Comparison of ENCODE assay signal across 8 mouse cellular contexts in the genomic region with DNA sequence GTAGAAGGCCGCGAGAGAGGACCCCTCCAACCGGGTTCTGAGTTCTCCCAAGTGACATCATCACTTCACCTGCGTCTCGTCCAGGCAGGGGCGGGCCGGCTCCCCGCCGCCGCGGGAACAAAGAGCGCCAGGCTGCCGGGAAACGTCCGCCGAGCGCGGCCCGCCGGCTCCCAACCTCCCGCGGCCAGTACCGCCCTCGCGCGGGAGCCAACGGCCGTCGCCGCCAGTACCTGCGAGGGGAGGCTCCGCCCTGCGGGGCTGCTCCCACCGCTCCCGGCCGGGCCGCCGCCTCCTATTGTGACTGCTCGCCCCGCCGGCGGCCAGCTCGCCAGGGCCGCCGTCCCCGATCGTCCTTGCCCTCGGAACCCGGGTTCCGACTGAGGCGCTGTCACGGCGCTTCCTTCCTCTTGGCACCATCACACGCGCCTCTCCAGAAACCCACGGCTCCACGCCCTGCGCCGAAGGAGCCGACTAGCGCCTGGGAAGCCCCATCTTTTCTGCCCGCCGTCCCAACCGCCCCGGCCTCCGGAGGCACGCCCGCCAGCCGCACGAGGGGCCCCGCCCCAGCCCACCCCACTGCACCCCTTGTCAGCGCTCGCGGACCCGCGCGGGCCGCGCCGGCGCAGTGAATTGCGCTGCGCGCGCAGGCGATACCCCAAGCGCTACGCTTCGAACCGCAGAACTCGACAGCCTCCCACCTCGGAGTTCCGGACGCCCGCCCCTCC.
A peak's percentile ranks its signal among the peaks of the same experiment; 100 is the strongest.
DNase-seq lines count a peak whose midpoint lies in the region; ATAC-seq and TF ChIP-seq lines count a peak whose summit lies in the region.

No protein-coding gene starts in this region.

- no peak for TF ChIP-seq EP300 in liver, embryonic 14.5 days (IDR thresholded peaks at IDR 0.05; ENCODE audit: low read depth)
- no peak for TF ChIP-seq EP300 in stomach, postnatal 0 days (optimal IDR thresholded peaks at IDR 0.05)

- peak; percentile 89 for ATAC-seq in heart, embryonic 15.5 days (replicated peaks; ENCODE audit: insufficient number of reproducible peaks, insufficient read depth, low FRiP score, low read depth)
- ATAC-seq in liver, embryonic 14.5 days (ENCODE audit: insufficient read depth): peak; percentile 86
- peak; percentile 83 for ATAC-seq in neural tube, embryonic 11.5 days (ENCODE audit: insufficient read depth, low FRiP score, low TSS enrichment)
- peak; percentile 94 for ATAC-seq in stomach, postnatal 0 days (ENCODE audit: low FRiP score, low TSS enrichment)

- under 1% methylated on average over 87 of the region's 95 CpGs for WGBS in heart, embryonic 15.5 days
- under 1% methylated on average over 89 of the region's 95 CpGs for WGBS in liver, embryonic 14.5 days (ENCODE audit: insufficient replicate concordance)
- WGBS in neural tube, embryonic 11.5 days: under 1% methylated on average over 68 of the region's 95 CpGs
- WGBS in stomach, postnatal 0 days: under 1% methylated on average over 37 of the region's 95 CpGs

- TF ChIP-seq CTCF in liver, embryonic 14.5 days (IDR thresholded peaks at IDR 0.05; ENCODE audit: low read depth): peak; percentile 40
- peak; percentile 42 for TF ChIP-seq CTCF in stomach, postnatal 0 days (IDR thresholded peaks at IDR 0.05; ENCODE audit: low read depth)

- H3K4me1 ChIP-seq in brown adipose tissue, adult 24 weeks (ENCODE audit: control insufficient read depth, insufficient read depth, insufficient read length, low read length): no peaks in the 10 kb centered on the region
- H3K4me1 ChIP-seq in heart, embryonic 15.5 days (replicated peaks): peaks cover 27% of the 10 kb centered on the region
- H3K4me1 ChIP-seq in liver, embryonic 14.5 days (replicated peaks; ENCODE audit: control insufficient read depth in 2 of 2, insufficient read depth in 2 of 2, low read length in 1 of 2): peaks cover 12 to 22% of the 10 kb centered on the region in 2 experiments
- H3K4me1 ChIP-seq in neural tube, embryonic 11.5 days (ENCODE audit: control insufficient read depth, insufficient read depth, low read length): peaks cover 15% of the 10 kb centered on the region; the same call in 1 of the 2 replicates
- peaks cover 4% of the 10 kb centered on the region; the same call in 1 of the 2 replicates for H3K4me1 ChIP-seq in stomach, postnatal 0 days (replicated peaks; ENCODE audit: control insufficient read depth, insufficient read depth)

- peak; percentile 96 for DNase-seq in CD4-positive, CD25-positive, alpha-beta regulatory T cell, adult 2 months (ENCODE audit: low read depth, low spot score)
- peak; percentile 56 for DNase-seq in fibroblast of lung, adult 2 months (ENCODE audit: low read depth)
- peak; percentile 83 to 93 for DNase-seq in kidney, postnatal 25 days
- peak; percentile 73 to 79 (median 78) for DNase-seq in liver, embryonic 14.5 days (ENCODE audit: low read depth in 3 of 3, low spot score in 3 of 3)
- peak; percentile 95 for DNase-seq in neural tube, embryonic 11.5 days (ENCODE audit: low spot score)
- peak; percentile 92 for DNase-seq in stomach, postnatal 0 days (ENCODE audit: low spot score)

- peak overlapping the region; percentile 58 for H3K4me2 ChIP-seq in heart, embryonic 15.5 days
- peak overlapping the region; percentile 85 for H3K4me2 ChIP-seq in liver, embryonic 14.5 days (ENCODE audit: low read depth)
- peak overlapping the region; percentile 66 for H3K4me2 ChIP-seq in neural tube, embryonic 11.5 days (ENCODE audit: low read depth)
- peak overlapping the region; percentile 56 for H3K4me2 ChIP-seq in stomach, postnatal 0 days (replicated peaks; ENCODE audit: low read depth)

- H3K36me3 ChIP-seq in heart, embryonic 15.5 days: no peaks in the 10 kb centered on the region
- no peaks in the 10 kb centered on the region for H3K36me3 ChIP-seq in liver, embryonic 14.5 days (replicated peaks; ENCODE audit: control insufficient read depth, insufficient read depth, low read depth)
- H3K36me3 ChIP-seq in neural tube, embryonic 11.5 days (ENCODE audit: control insufficient read depth, insufficient read depth, low read length): no peaks in the 10 kb centered on the region
- no peaks in the 10 kb centered on the region for H3K36me3 ChIP-seq in stomach, postnatal 0 days (ENCODE audit: control insufficient read depth, insufficient read depth, low read length)

- peak overlapping the region; percentile 65 for H3K27ac ChIP-seq in brown adipose tissue, adult 24 weeks (replicated peaks; ENCODE audit: low read depth, low read length)
- H3K27ac ChIP-seq in heart, embryonic 15.5 days: peak overlapping the region; percentile 99
- H3K27ac ChIP-seq in liver, embryonic 14.5 days: peak overlapping the region; percentile 88
- peak overlapping the region; percentile 100 for H3K27ac ChIP-seq in neural tube, embryonic 11.5 days (ENCODE audit: low read depth, low read length)
- H3K27ac ChIP-seq in stomach, postnatal 0 days (replicated peaks): peak overlapping the region; percentile 99

- H3K9me3 ChIP-seq in heart, embryonic 15.5 days (replicated peaks): no peaks in the 10 kb centered on the region
- H3K9me3 ChIP-seq in liver, embryonic 14.5 days (ENCODE audit: control insufficient read depth, low read length): no peaks in the 10 kb centered on the region
- no peaks in the 10 kb centered on the region for H3K9me3 ChIP-seq in neural tube, embryonic 11.5 days (ENCODE audit: control insufficient read depth, low read length)
- H3K9me3 ChIP-seq in stomach, postnatal 0 days (ENCODE audit: control insufficient read depth, low read length): no peaks in the 10 kb centered on the region

- no peaks in the 10 kb centered on the region for H3K27me3 ChIP-seq in heart, embryonic 15.5 days
- no peaks in the 10 kb centered on the region for H3K27me3 ChIP-seq in liver, embryonic 14.5 days (ENCODE audit: control insufficient read depth, insufficient read depth, low read length)
- H3K27me3 ChIP-seq in neural tube, embryonic 11.5 days (ENCODE audit: control insufficient read depth, insufficient read depth, low read length): no peaks in the 10 kb centered on the region
- no peaks in the 10 kb centered on the region for H3K27me3 ChIP-seq in stomach, postnatal 0 days (ENCODE audit: control insufficient read depth, insufficient read depth, low read length)

- H3K9ac ChIP-seq in heart, embryonic 15.5 days: peak overlapping the region; percentile 89
- peak overlapping the region; percentile 85 for H3K9ac ChIP-seq in liver, embryonic 14.5 days (replicated peaks)
- H3K9ac ChIP-seq in neural tube, embryonic 11.5 days (ENCODE audit: low read length): peak overlapping the region; percentile 96
- peak overlapping the region; percentile 91 for H3K9ac ChIP-seq in stomach, postnatal 0 days (ENCODE audit: low read length)

- H3K4me3 ChIP-seq in brown adipose tissue, adult 24 weeks (ENCODE audit: insufficient read depth, low read depth, low read length): peak overlapping the region; percentile 82
- H3K4me3 ChIP-seq in heart, embryonic 15.5 days: peak overlapping the region; percentile 88
- H3K4me3 ChIP-seq in liver, embryonic 14.5 days (ENCODE audit: insufficient read depth in 1 of 2, low read depth in 2 of 2, low read length in 2 of 2): peak overlapping the region; percentile 79 to 80
- peak overlapping the region; percentile 81 for H3K4me3 ChIP-seq in neural tube, embryonic 11.5 days (ENCODE audit: low read depth, low read length)
- H3K4me3 ChIP-seq in stomach, postnatal 0 days (ENCODE audit: low read depth, low read length): peak overlapping the region; percentile 83

Comparison
In these comparisons a context has a peak if more than half of its experiments do, and no peak if none do; other contexts are left out.
1. Peak in every context shown above with its lines: DNase-seq, ATAC-seq, H3K4me3 ChIP-seq and H3K27ac ChIP-seq.